Mouse (Mus musculus): ENCODE results near the gene Gm45717. TPM values are rescaled to one million over a fixed set of nuclear protein-coding genes. Genes with fewer than 3 reads are reported as not detected.

Gm45717 gene
- total and polyA plus RNA-seq, 3 experiments, result not detected

GRCm38 (mm10) chr7:140941222-140942051, 14.3 kb downstream of the Gm45717 start, which contains the start of gene Pgghg (continued):
- TF ChIP-seq MAFK (IDR thresholded peaks at IDR 0.05; ENCODE audit: borderline replicate concordance, low read depth, low read length) (no peak), ZMIZ1 (IDR thresholded peaks at IDR 0.05; ENCODE audit: low read depth, low read length) (peak; percentile 51; the same call in 1 of the 2 replicates), MXI1 (IDR thresholded peaks at IDR 0.05; ENCODE audit: low read depth, low read length) (peak; percentile 95), CHD1 (IDR thresholded peaks at IDR 0.05; ENCODE audit: low read depth, low read length) (no peak)

- Histone ChIP-seq H3K9ac (ENCODE audit: control insufficient read depth, low read depth, low read length, poor library complexity, severe bottlenecking) (no peak overlapping the region), H3K79me2 (ENCODE audit: control insufficient read depth, insufficient read depth, low read length, poor library complexity) (peaks cover 1% of the 10 kb centered on the region; the same call in 1 of the 2 replicates), H3K4me1 (ENCODE audit: control insufficient read depth in 1 of 2, insufficient read depth in 2 of 2, low read length in 2 of 2) (peaks cover 8 to 13% of the 10 kb centered on the region in 2 experiments)
Measured at GRCm38 (mm10) chr7:140939669-140940171, 16.0 kb downstream of the Gm45717 start.

GRCm38 (mm10) chr7:140938896-140939295, 16.8 kb downstream of the Gm45717 start:
- no peak for DNase-seq (ENCODE audit: low read depth, low spot score)
- peaks cover 8 to 13% of the 10 kb centered on the region in 2 experiments for H3K4me1 ChIP-seq (ENCODE audit: control insufficient read depth in 1 of 2, insufficient read depth in 2 of 2, low read length in 2 of 2)
- no peak overlapping the region for H3K4me3 ChIP-seq (ENCODE audit: control insufficient read depth in 1 of 2, insufficient read depth in 1 of 2, low read depth in 2 of 2, low read length in 2 of 2)
- no peak overlapping the region for H3K27ac ChIP-seq (ENCODE audit: control insufficient read depth, low read depth, low read length)
- peaks cover 14 to 17% of the 10 kb centered on the region in 2 experiments for H3K27me3 ChIP-seq (ENCODE audit: control insufficient read depth in 1 of 2, insufficient read depth in 2 of 2, low read length in 2 of 2)
- H3K9me3 ChIP-seq (replicated peaks; ENCODE audit: insufficient read depth, low read length), result no peaks in the 10 kb centered on the region
- no peak overlapping the region for H3K9ac ChIP-seq (ENCODE audit: control insufficient read depth, low read depth, low read length, poor library complexity, severe bottlenecking)
- peaks cover 0 to 8% of the 10 kb centered on the region in 2 experiments; a peak in 2 of 4 replicates for H3K36me3 ChIP-seq (ENCODE audit: control insufficient read depth in 1 of 2, insufficient read depth in 2 of 2, low read length in 2 of 2)
- H3K79me2 ChIP-seq (ENCODE audit: control insufficient read depth, insufficient read depth, low read length, poor library complexity), result peaks cover 1% of the 10 kb centered on the region; the same call in 1 of the 2 replicates
- no peak for TF ChIP-seq MAFK (IDR thresholded peaks at IDR 0.05; ENCODE audit: borderline replicate concordance, low read depth, low read length)
- no peak for TF ChIP-seq POLR2A (IDR thresholded peaks at IDR 0.05; ENCODE audit: control insufficient read depth in 1 of 2, insufficient read depth in 1 of 2, low read depth in 1 of 2, low read length in 2 of 2, poor library complexity in 1 of 2)
- no peak for TF ChIP-seq SIN3A (IDR thresholded peaks at IDR 0.05; ENCODE audit: low read length)
- no peak for TF ChIP-seq CHD1 (IDR thresholded peaks at IDR 0.05; ENCODE audit: low read depth, low read length)
- no peak for TF ChIP-seq POLR2AphosphoS2 (IDR thresholded peaks at IDR 0.05; ENCODE audit: low read length)
- TF ChIP-seq NRF1 (IDR thresholded peaks at IDR 0.05; ENCODE audit: insufficient read depth, low read depth, low read length, poor library complexity, severe bottlenecking), result no peak
- no peak for TF ChIP-seq MAZ (IDR thresholded peaks at IDR 0.05; ENCODE audit: low read depth, low read length)
- no peak for TF ChIP-seq ELF1 (IDR thresholded peaks at IDR 0.05; ENCODE audit: low read depth, low read length)
- no peak for TF ChIP-seq MYC (IDR thresholded peaks at IDR 0.05; ENCODE audit: low read depth, low read length)
- TF ChIP-seq MYB (IDR thresholded peaks at IDR 0.05; ENCODE audit: low read depth, low read length), result no peak
- no peak for TF ChIP-seq NELFE (IDR thresholded peaks at IDR 0.05; ENCODE audit: low read depth, low read length)
- no peak for TF ChIP-seq RAD21 (IDR thresholded peaks at IDR 0.05; ENCODE audit: low read depth, low read length)
- TF ChIP-seq RCOR1 (IDR thresholded peaks at IDR 0.05; ENCODE audit: low read depth, low read length), result no peak
- no peak for TF ChIP-seq MEF2A (IDR thresholded peaks at IDR 0.05; ENCODE audit: extremely low read depth, insufficient replicate concordance, low read depth, low read length, poor library complexity, severe bottlenecking)
- no peak for TF ChIP-seq EP300 (IDR thresholded peaks at IDR 0.05; ENCODE audit: low read depth in 1 of 2, low read length in 2 of 2)
- TF ChIP-seq MAX (IDR thresholded peaks at IDR 0.05; ENCODE audit: low read length), result no peak
- no peak for TF ChIP-seq ZC3H11A (IDR thresholded peaks at IDR 0.05; ENCODE audit: low read depth, low read length)

More at GRCm38 (mm10) chr7:140939669-140940171, 16.0 kb downstream of the Gm45717 start:
- H3K9me3 ChIP-seq (replicated peaks; ENCODE audit: insufficient read depth, low read length), result no peaks in the 10 kb centered on the region
- H3K27ac ChIP-seq (ENCODE audit: control insufficient read depth, low read depth, low read length), result no peak overlapping the region
- TF ChIP-seq SMC3 (IDR thresholded peaks at IDR 0.05; ENCODE audit: low read depth, low read length) (no peak), CHD1 (IDR thresholded peaks at IDR 0.05; ENCODE audit: low read depth, low read length) (no peak), MYB (IDR thresholded peaks at IDR 0.05; ENCODE audit: low read depth, low read length) (no peak), GATA1 (IDR thresholded peaks at IDR 0.05; ENCODE audit: low read depth, low read length) (no peak), ETS1 (IDR thresholded peaks at IDR 0.05; ENCODE audit: low read depth, low read length) (no peak), E2F4 (IDR thresholded peaks at IDR 0.05; ENCODE audit: borderline replicate concordance, low read depth, low read length) (no peak), BHLHE40 (IDR thresholded peaks at IDR 0.05; ENCODE audit: borderline replicate concordance, low read depth, low read length) (no peak), KAT2A (conservative IDR thresholded peaks at IDR 0.05; ENCODE audit: low read depth, low read length) (no peak), JUND (IDR thresholded peaks at IDR 0.05; ENCODE audit: low read depth, low read length) (no peak)
- H3K27me3 ChIP-seq (ENCODE audit: control insufficient read depth in 1 of 2, insufficient read depth in 2 of 2, low read length in 2 of 2), result peaks cover 9 to 13% of the 10 kb centered on the region in 2 experiments
- H3K36me3 ChIP-seq (ENCODE audit: control insufficient read depth in 1 of 2, insufficient read depth in 2 of 2, low read length in 2 of 2), result peaks cover 0 to 8% of the 10 kb centered on the region in 2 experiments; a peak in 2 of 4 replicates
- H3K4me3 ChIP-seq (ENCODE audit: control insufficient read depth in 1 of 2, insufficient read depth in 1 of 2, low read depth in 2 of 2, low read length in 2 of 2), result no peak overlapping the region
- DNase-seq (ENCODE audit: low read depth, low spot score), result no peak
